ENCODE assay signal across 25 mouse cellular contexts in the genomic region with DNA sequence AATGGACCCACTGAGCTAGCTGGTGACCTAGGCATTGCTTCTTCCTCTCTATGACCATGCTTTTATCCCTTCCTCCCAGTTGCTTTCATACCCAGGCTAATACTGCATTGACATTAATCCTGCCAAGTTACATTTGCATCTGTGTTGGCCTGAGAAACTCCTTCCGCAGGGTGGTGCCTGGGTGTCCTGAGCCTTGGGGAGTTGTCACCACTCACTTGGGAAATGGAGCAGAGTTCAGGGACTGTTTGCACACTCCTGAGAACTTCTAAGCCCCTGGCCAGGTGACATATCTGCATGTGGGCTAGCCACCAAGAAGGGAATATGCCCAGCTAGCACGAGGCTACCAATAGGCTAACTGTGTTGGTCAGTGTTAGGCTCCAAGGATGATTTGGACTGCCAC. TPM values are rescaled to one million over a fixed set of nuclear protein-coding genes. Genes with fewer than 3 reads are reported as not detected.
DNase-seq lines count a peak whose midpoint lies in the region; ATAC-seq and TF ChIP-seq lines count a peak whose summit lies in the region.
"Had no signal": no experiment of that assay in that cellular context is flagged by ENCODE, and none has a peak within 500 bp of the region (broad histone marks: within the 10 kb centered on the region; RNA-seq: fewer than 3 reads in every experiment).

No protein-coding gene starts in this region.

- peak; percentile 13 for DNase-seq in lung, postnatal 25 days (ENCODE audit: low spot score)
- no peak for DNase-seq in lung, postnatal 4 days
- DNase-seq in yolk sac, embryonic 10.5 days (ENCODE audit: low spot score) = peak; percentile 23
- DNase-seq in neural tube, embryonic 10.5 days (ENCODE audit: extremely low spot score, low spot score) = no peak
- DNase-seq: adrenal gland, postnatal 10 days; adrenal gland, postnatal 36 days; cerebellum, adult 18-20 months; cerebellum, adult 9-10 months; cerebellum, postnatal 14 days; forebrain, postnatal 0 days; gastrocnemius, postnatal 25 days; heart, adult 18-20 months; heart, postnatal 10 days; heart, postnatal 36 days had no signal

- WGBS in intestine, embryonic 16.5 days = 78% methylated on average over 2 of the region's 2 CpGs
- 70% methylated on average over 2 of the region's 2 CpGs for whole genome bisulfite sequencing in intestine, postnatal 0 days

- H3K27me3 ChIP-seq in intestine, embryonic 16.5 days (replicated peaks; ENCODE audit: control insufficient read depth, insufficient read depth, low read length) = no peaks in the 10 kb centered on the region
- H3K27me3 ChIP-seq in intestine, postnatal 0 days (replicated peaks; ENCODE audit: control insufficient read depth, insufficient read depth, low read length) = no peaks in the 10 kb centered on the region
- H3K27me3 ChIP-seq: embryonic facial prominence, embryonic 12.5 days; embryonic facial prominence, embryonic 15.5 days; heart, embryonic 12.5 days; heart, embryonic 15.5 days; hindbrain, embryonic 13.5 days; Patski had no signal

- peaks cover 24% of the 10 kb centered on the region for H3K4me1 ChIP-seq in intestine, embryonic 16.5 days (ENCODE audit: control insufficient read depth, insufficient read depth, low read length)
- peaks cover 10% of the 10 kb centered on the region for H3K4me1 ChIP-seq in intestine, postnatal 0 days (replicated peaks; ENCODE audit: control insufficient read depth, insufficient read depth, low read length)
- H3K4me1 ChIP-seq: embryonic facial prominence, embryonic 12.5 days; heart, embryonic 15.5 days; hindbrain, embryonic 13.5 days had no signal

- TF ChIP-seq CTCF in intestine, postnatal 0 days (IDR thresholded peaks at IDR 0.05; ENCODE audit: low read depth) = no peak

- no peak overlapping the region for H3K4me3 ChIP-seq in intestine, embryonic 16.5 days (ENCODE audit: low read length)
- no peak overlapping the region for H3K4me3 ChIP-seq in intestine, postnatal 0 days (ENCODE audit: low read depth, low read length)
- H3K4me3 ChIP-seq: embryonic facial prominence, embryonic 12.5 days; embryonic facial prominence, embryonic 15.5 days; heart, embryonic 12.5 days; heart, embryonic 15.5 days; hindbrain, embryonic 10.5 days; hindbrain, embryonic 13.5 days had no signal

- H3K4me2 ChIP-seq in intestine, embryonic 16.5 days (ENCODE audit: low read depth, low read length) = no peak overlapping the region
- no peak overlapping the region for H3K4me2 ChIP-seq in intestine, postnatal 0 days (replicated peaks; ENCODE audit: low read depth)
- H3K4me2 ChIP-seq: embryonic facial prominence, embryonic 12.5 days; embryonic facial prominence, embryonic 15.5 days; heart, embryonic 12.5 days; heart, embryonic 15.5 days; hindbrain, embryonic 13.5 days had no signal

- no peak overlapping the region for H3K9ac ChIP-seq in intestine, embryonic 16.5 days (ENCODE audit: low read depth, low read length)
- H3K9ac ChIP-seq in intestine, postnatal 0 days (ENCODE audit: low read depth, low read length) = no peak overlapping the region
- H3K9ac ChIP-seq: embryonic facial prominence, embryonic 12.5 days; embryonic facial prominence, embryonic 15.5 days; forebrain, postnatal 0 days; heart, embryonic 12.5 days; heart, embryonic 15.5 days; hindbrain, embryonic 13.5 days had no signal

- peak; percentile 24; the same call in 1 of the 2 replicates for ATAC-seq in intestine, embryonic 16.5 days
- ATAC-seq in intestine, postnatal 0 days = no peak
- ATAC-seq: forebrain, embryonic 14.5 days; forebrain, postnatal 0 days; hindbrain, embryonic 16.5 days; Patski had no signal

- H3K36me3 ChIP-seq in intestine, embryonic 16.5 days (ENCODE audit: control insufficient read depth, insufficient read depth, low read length) = no peaks in the 10 kb centered on the region
- H3K36me3 ChIP-seq in intestine, postnatal 0 days (ENCODE audit: control insufficient read depth, insufficient read depth) = no peaks in the 10 kb centered on the region
- H3K36me3 ChIP-seq: embryonic facial prominence, embryonic 12.5 days; embryonic facial prominence, embryonic 15.5 days; heart, embryonic 12.5 days; heart, embryonic 15.5 days; hindbrain, embryonic 10.5 days; hindbrain, embryonic 13.5 days had no signal

- H3K27ac ChIP-seq in intestine, embryonic 16.5 days (ENCODE audit: low read length) = no peak overlapping the region
- H3K27ac ChIP-seq in intestine, postnatal 0 days (ENCODE audit: low read depth, low read length) = no peak overlapping the region
- H3K27ac ChIP-seq: embryonic facial prominence, embryonic 12.5 days; embryonic facial prominence, embryonic 15.5 days; heart, embryonic 15.5 days; hindbrain, embryonic 10.5 days; hindbrain, embryonic 13.5 days had no signal

- H3K9me3 ChIP-seq in intestine, embryonic 16.5 days (ENCODE audit: control insufficient read depth, low read length) = no peaks in the 10 kb centered on the region
- H3K9me3 ChIP-seq in intestine, postnatal 0 days (ENCODE audit: control insufficient read depth) = no peaks in the 10 kb centered on the region
- H3K9me3 ChIP-seq: embryonic facial prominence, embryonic 12.5 days; embryonic facial prominence, embryonic 15.5 days; heart, embryonic 12.5 days; heart, embryonic 15.5 days; hindbrain, embryonic 10.5 days; hindbrain, embryonic 13.5 days had no signal

RNA-seq across cellular contexts. Expression of a gene that starts 23.0 kb away (rescaled TPM):
- polyA plus RNA-seq in intestine, embryonic 16.5 days (2015; fragmentation: Nextera tagmentation; extraction: Ambion mirVana) = 6.0 and 7.0 TPM in 2 replicates
- 7.5 and 8.4 TPM in 2 replicates for polyA plus RNA-seq in intestine, postnatal 0 days (2015; fragmentation: Nextera tagmentation; extraction: Ambion mirVana)

Comparison
In these comparisons a context has a peak if more than half of its experiments do, and no peak if none do; other contexts are left out.
1. DNase-seq: peak in lung, postnatal 25 days (single experiment) and yolk sac, embryonic 10.5 days (single experiment); none in lung, postnatal 4 days (0 of 2) and neural tube, embryonic 10.5 days (single experiment).